Mouse (Mus musculus): ENCODE results near the gene Tnr. TPM values are rescaled to one million over a fixed set of nuclear protein-coding genes. Genes with fewer than 3 reads are reported as not detected.
A peak's percentile ranks its signal among the peaks of the same experiment; 100 is the strongest.

Tnr gene
- total and polyA plus RNA-seq, 3 experiments: not detected

DNA sequence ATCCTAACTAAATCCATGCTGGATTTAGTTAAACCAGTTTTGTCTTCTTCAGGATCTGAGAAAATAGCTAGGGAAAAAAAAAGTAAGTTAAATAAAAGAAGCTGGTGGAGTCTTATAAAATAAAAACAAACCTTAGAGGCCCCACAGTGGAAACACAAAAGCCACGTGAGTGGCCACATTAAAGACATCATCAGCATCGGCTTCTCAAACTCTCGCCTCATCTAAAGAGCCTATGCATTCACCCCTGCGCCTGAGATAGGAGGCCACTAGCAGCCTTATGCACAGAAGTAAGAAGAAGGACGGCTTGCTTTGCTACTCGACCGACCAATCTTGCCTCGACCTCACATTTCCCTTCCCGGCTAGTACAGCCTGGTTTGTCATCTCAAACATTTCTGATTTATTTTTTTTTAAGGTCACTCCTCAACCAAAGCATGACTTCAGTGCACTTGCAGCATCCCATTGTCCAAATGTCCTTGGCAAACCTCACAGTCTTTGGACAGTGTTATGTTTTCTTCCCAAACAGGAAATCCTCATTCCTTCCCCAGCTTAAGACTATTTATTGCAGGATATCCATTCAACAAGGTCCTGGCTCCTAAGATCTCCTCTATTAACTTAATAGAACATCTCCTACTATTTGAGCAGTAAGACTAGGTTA is 405.2 kb downstream of the Tnr start:
- TF ChIP-seq JUND (conservative IDR thresholded peaks at IDR 0.05; ENCODE audit: low read depth, low read length) (no peak), HCFC1 (IDR thresholded peaks at IDR 0.05; ENCODE audit: low read depth, low read length) (no peak), MAFK (IDR thresholded peaks at IDR 0.05; ENCODE audit: insufficient replicate concordance, low read length) (no peak), NELFE (IDR thresholded peaks at IDR 0.05; ENCODE audit: low read depth, low read length) (no peak), CTCF (conservative IDR thresholded peaks at IDR 0.05 in 1 of 2, IDR thresholded peaks at IDR 0.05 in 1 of 2; ENCODE audit: low read depth in 2 of 2, low read length in 2 of 2) (no peak), TBP (conservative IDR thresholded peaks at IDR 0.05; ENCODE audit: low read depth, low read length) (no peak), JUN (IDR thresholded peaks at IDR 0.05; ENCODE audit: insufficient read depth, low read depth, low read length) (no peak), ZMIZ1 (IDR thresholded peaks at IDR 0.05; ENCODE audit: low read depth, low read length) (no peak), MAX (IDR thresholded peaks at IDR 0.05; ENCODE audit: low read length) (no peak), CHD2 (IDR thresholded peaks at IDR 0.05; ENCODE audit: low read length) (no peak), USF1 (IDR thresholded peaks at IDR 0.05; ENCODE audit: low read depth, low read length) (no peak), TCF12 (IDR thresholded peaks at IDR 0.05; ENCODE audit: low read depth, low read length) (no peak), KAT2A (IDR thresholded peaks at IDR 0.05; ENCODE audit: insufficient replicate concordance, low read length) (no peak)
- Histone ChIP-seq H3K27me3 (replicated peaks) (no peaks in the 10 kb centered on the region), H3K4me2 (ENCODE audit: insufficient read depth, low read depth, poor library complexity, severe bottlenecking) (no peak overlapping the region), H3K4me1 (ENCODE audit: control insufficient read depth in 1 of 2, insufficient read depth in 2 of 2) (no peaks in the 10 kb centered on the region), H3K79me2 (replicated peaks; ENCODE audit: control insufficient read depth, extremely low read depth, insufficient read depth, poor library complexity, severe bottlenecking) (no peaks in the 10 kb centered on the region), H3K36me3 (replicated peaks in 1 of 2; ENCODE audit: control insufficient read depth in 1 of 2, insufficient read depth in 1 of 2, low read length in 1 of 2) (no peaks in the 10 kb centered on the region), H3K27ac (ENCODE audit: insufficient read depth, low read depth) (no peak overlapping the region), H3K4me3 (replicated peaks in 1 of 3; ENCODE audit: low read depth in 2 of 3, low read length in 2 of 3, poor library complexity in 1 of 3) (no peak overlapping the region), H3K9ac (ENCODE audit: insufficient read depth, low read depth) (no peak overlapping the region), H3K9me3 (replicated peaks; ENCODE audit: low read length) (no peaks in the 10 kb centered on the region)
- dilution Hi-C loops (cut with MboI; ENCODE audit: extremely low pct_ligation_motif_present, extremely low pct_unique_long_range_greater_than_20kb, low sequenced_read_pairs) (no loop called here), in situ Hi-C loops (cut with MboI; ENCODE audit: low pct_ligation_motif_present, low pct_unique_long_range_greater_than_20kb, low sequenced_read_pairs) (no loop called here)
- no peak for DNase-seq (ENCODE audit: extremely low read depth)

DNA sequence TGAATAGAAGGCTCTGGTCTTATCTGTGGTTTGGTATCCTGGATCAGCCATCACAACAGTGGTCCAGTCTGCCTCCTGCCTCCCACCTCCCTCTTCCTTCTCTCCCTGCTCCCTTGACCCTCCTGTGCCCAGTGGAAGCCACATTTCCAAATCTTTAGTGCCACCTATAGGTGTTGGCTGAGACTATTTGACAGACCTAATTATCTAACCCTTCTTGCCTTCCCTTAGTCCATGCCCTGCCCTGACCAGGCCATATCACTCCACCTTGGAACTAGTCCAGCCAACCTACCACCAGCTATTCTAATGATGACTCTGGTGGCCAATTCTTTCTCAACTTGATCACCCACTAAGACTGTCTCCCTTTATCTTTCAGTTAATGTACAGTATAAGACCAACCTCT is 408.5 kb downstream of the Tnr start:
- in situ Hi-C loops (cut with MboI; ENCODE audit: low pct_ligation_motif_present, low pct_unique_long_range_greater_than_20kb, low sequenced_read_pairs) (no loop called here), dilution Hi-C loops (cut with MboI; ENCODE audit: extremely low pct_ligation_motif_present, extremely low pct_unique_long_range_greater_than_20kb, low sequenced_read_pairs) (no loop called here)
- peak in 1 of 2 experiments; percentile 41; a peak in 2 of 4 replicates for TF ChIP-seq CTCF (conservative IDR thresholded peaks at IDR 0.05 in 1 of 2, IDR thresholded peaks at IDR 0.05 in 1 of 2; ENCODE audit: low read depth in 2 of 2, low read length in 2 of 2)
- peak; percentile 41 for TF ChIP-seq RAD21 (IDR thresholded peaks at IDR 0.05; ENCODE audit: low read depth, low read length)
- no peak for TF ChIP-seq NELFE (IDR thresholded peaks at IDR 0.05; ENCODE audit: low read depth, low read length)
- no peak for TF ChIP-seq MYC (IDR thresholded peaks at IDR 0.05; ENCODE audit: low read depth, low read length)
- TF ChIP-seq POLR2AphosphoS2 (IDR thresholded peaks at IDR 0.05; ENCODE audit: low read depth, low read length): no peak
- no peak for TF ChIP-seq ETS1 (conservative IDR thresholded peaks at IDR 0.05; ENCODE audit: low read depth, low read length)
- no peak for TF ChIP-seq JUN (IDR thresholded peaks at IDR 0.05; ENCODE audit: insufficient read depth, low read depth, low read length)
- TF ChIP-seq PAX5 (IDR thresholded peaks at IDR 0.05; ENCODE audit: low read length): no peak
- TF ChIP-seq TCF12 (IDR thresholded peaks at IDR 0.05; ENCODE audit: low read depth, low read length): no peak
- TF ChIP-seq ZNF384 (IDR thresholded peaks at IDR 0.05; ENCODE audit: low read depth, low read length): no peak
- TF ChIP-seq IRF4 (IDR thresholded peaks at IDR 0.05; ENCODE audit: low read depth, low read length): no peak
- TF ChIP-seq HCFC1 (IDR thresholded peaks at IDR 0.05; ENCODE audit: low read depth, low read length): no peak
- TF ChIP-seq E2F4 (IDR thresholded peaks at IDR 0.05; ENCODE audit: insufficient replicate concordance, low read depth, low read length): no peak
- TF ChIP-seq SMC3 (IDR thresholded peaks at IDR 0.05; ENCODE audit: low read depth, low read length): peak; percentile 15; the same call in 1 of the 2 replicates
- no peaks in the 10 kb centered on the region for H3K36me3 ChIP-seq (replicated peaks in 1 of 2; ENCODE audit: control insufficient read depth in 1 of 2, insufficient read depth in 1 of 2, low read length in 1 of 2)
- H3K27ac ChIP-seq (ENCODE audit: insufficient read depth, low read depth): no peak overlapping the region
- no peak overlapping the region for H3K4me2 ChIP-seq (ENCODE audit: insufficient read depth, low read depth, poor library complexity, severe bottlenecking)
- H3K27me3 ChIP-seq (replicated peaks): no peaks in the 10 kb centered on the region
- no peak overlapping the region for H3K4me3 ChIP-seq (replicated peaks in 1 of 3; ENCODE audit: low read depth in 2 of 3, low read length in 2 of 3, poor library complexity in 1 of 3)
- DNase-seq (ENCODE audit: extremely low read depth): no peak
- H3K79me2 ChIP-seq (replicated peaks; ENCODE audit: control insufficient read depth, extremely low read depth, insufficient read depth, poor library complexity, severe bottlenecking): no peaks in the 10 kb centered on the region
- no peaks in the 10 kb centered on the region for H3K4me1 ChIP-seq (ENCODE audit: control insufficient read depth in 1 of 2, insufficient read depth in 2 of 2)
- H3K9ac ChIP-seq (ENCODE audit: insufficient read depth, low read depth): no peak overlapping the region
- no peaks in the 10 kb centered on the region for H3K9me3 ChIP-seq (replicated peaks; ENCODE audit: low read length)

Measured in CH12.LX (cell line).